Mouse (Mus musculus) liver, embryonic 16.5 days (tissue): Measurements from ENCODE around the gene U2af1. TPM values are rescaled to one million over a fixed set of nuclear protein-coding genes. Genes with fewer than 3 reads are reported as not detected.

Source experiments
- ATAC-seq: fragments of 200-750 bp; cut with Nextera tagmentation; 2 replicates; pipeline ENCODE4 v1.8.0; 2017; ENCODE audit warnings: low read depth, mild to moderate bottlenecking, moderate number of reproducible peaks, moderate library complexity
- H3K27ac ChIP-seq: fragments of 300-500 bp; sonication (generic); 2 replicates; pipeline ENCODE4 v1.5.1; 2014; ENCODE audit warnings: mild to moderate bottlenecking, low read length
- H3K27me3 ChIP-seq: fragments of 300-500 bp; sonication (generic); 2 replicates; pipeline ENCODE4 v1.6.1; 2014; ENCODE audit warnings: low read depth, low read length, mixed read lengths; ENCODE audit not compliant: control insufficient read depth, insufficient read depth
- H3K36me3 ChIP-seq: fragments of 300-500 bp; sonication (generic); 2 replicates; pipeline ENCODE4 v1.6.1; 2014; ENCODE audit warnings: mild to moderate bottlenecking; ENCODE audit not compliant: control insufficient read depth, insufficient read depth
- H3K4me1 ChIP-seq: fragments of 300-500 bp; sonication (generic); 2 replicates; pipeline ENCODE4 v1.6.1; 2014; ENCODE audit warnings: low read depth, low read length, mixed read lengths; ENCODE audit not compliant: control insufficient read depth
- H3K4me2 ChIP-seq: fragments of 300-500 bp; sonication (generic); 2 replicates; pipeline ENCODE4 v1.6.1; 2014; ENCODE audit warnings: low read depth, low read length, mixed read lengths
- H3K4me3 ChIP-seq: fragments of 300-500 bp; sonication (generic); 2 replicates; pipeline ENCODE4 v1.5.1; 2014; ENCODE audit warnings: low read depth, mild to moderate bottlenecking, low read length
- H3K9ac ChIP-seq: fragments of 300-500 bp; sonication (generic); 2 replicates; pipeline ENCODE4 v1.6.1; 2014; ENCODE audit warnings: low read depth, low read length
- H3K9me3 ChIP-seq: fragments of 300-500 bp; sonication (generic); replicated peaks from 2 replicates; pipeline ENCODE4 v1.6.1; 2016; ENCODE audit warnings: low read length; ENCODE audit not compliant: control insufficient read depth
- WGBS: fragments of 180-500 bp; shearing (Covaris S2); extraction: QIAGEN DNeasy Blood & Tissue Kit; methylation state at CpG from one replicate; pipeline ENCODE4 v1.1.7; 2014; ENCODE audit not compliant: insufficient replicate concordance; 5-methylcytosine and 5-hydroxymethylcytosine counted together
- polyA plus RNA-seq: library from polyadenylated mRNA; unstranded; fragments of >200 nt; fragmentation: Nextera tagmentation; extraction: Ambion mirVana; gene quantifications from 2 replicates; pipeline ENCODE4 v1.2.1, GENCODE M21; 2015

Gene U2af1
- polyA plus RNA-seq, 1 experiment from 2014 or later, result 126 TPM

DNA sequence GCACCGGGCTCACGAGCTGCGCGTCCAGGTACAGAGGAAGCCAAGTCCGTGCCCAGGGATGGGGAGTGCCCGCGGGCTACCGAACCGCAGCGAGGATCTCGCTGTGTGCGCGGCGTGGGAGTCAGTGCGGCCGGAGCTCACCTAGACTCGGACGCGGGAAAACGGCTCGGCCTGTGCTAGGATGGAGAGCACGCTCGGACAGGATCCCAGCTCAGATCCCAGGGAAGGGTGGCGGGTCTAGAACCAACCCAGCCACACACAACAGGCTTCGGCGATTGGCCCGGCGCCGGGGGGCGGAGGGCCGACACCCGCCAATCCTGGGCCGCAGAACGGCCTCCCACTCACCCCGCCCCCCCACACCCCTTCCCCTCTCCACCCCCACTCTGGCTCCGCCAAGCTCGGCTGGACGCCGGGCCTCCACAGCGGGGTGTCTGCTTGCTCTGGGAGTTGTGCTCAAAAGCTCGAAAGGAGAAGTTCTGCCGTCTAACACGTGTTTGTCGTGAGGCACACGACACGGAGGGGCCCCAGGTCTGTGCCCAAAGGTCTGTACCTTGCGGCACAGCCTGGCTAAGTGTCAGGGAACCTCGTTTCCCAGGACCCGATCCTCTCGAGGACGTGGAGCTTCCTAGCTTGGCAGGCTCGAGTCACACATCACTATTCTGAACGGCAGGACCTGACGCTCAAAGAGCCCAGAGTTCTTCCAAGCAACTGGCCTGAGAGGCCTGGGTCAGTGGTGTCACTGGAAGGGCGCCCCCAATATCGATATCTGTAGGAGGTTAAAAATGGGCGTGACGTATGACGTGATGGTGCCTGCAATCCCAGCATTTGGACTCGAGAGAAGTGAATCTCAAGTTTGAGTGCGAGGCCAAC is 21.5 kb downstream of the U2af1 start, which contains the start of gene Cbs:
Cbs (minus strand) TSS at position 297 of the 870 bp plus-strand sequence.
- Histone ChIP-seq H3K27ac (peak within 1 kb of the TSS; percentile 91), H3K9ac (peak within 1 kb of the TSS; percentile 57), H3K36me3 (no peaks in the 10 kb centered on the region), H3K9me3 (no peaks in the 10 kb centered on the region), H3K27me3 (peaks cover 25% of the 10 kb centered on the region), H3K4me3 (peak within 1 kb of the TSS; percentile 60), H3K4me2 (peak within 1 kb of the TSS; percentile 62), H3K4me1 (peaks cover 6% of the 10 kb centered on the region)
- ATAC-seq, result peak; percentile 88
- 1% methylated on average over 60 of the region's 61 CpGs for WGBS

DNA sequence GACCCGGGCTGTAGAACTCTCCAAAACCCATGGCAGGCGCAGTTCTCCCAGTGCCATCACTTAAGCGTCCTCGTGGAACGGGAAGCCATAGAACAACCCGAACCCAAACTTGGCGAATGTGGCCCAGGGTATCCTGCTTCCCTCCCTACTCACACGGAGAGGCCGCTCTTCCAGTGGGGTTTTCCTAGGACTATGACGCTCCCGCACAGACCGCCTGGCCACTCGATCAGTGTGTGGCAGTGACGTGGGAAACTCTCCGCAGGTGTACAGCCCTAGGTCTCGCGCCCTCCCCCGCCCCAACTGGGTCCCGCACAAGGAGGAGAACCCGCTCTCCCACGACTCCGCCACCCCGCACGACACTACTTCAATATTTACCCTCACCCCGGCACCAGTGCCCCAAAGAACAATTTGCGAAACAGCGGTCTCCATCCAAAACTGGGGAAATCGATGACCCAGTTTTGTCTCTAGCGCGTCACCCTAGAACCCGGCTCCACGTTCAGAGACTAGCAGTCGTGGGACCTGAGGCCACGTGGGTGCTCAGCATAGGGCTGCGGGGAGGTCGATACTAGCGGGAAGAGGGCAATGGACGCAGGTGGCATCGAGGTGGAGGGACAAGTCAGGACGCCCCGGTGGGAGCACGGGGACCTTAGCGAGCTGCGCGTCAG is 22.3 kb downstream of the U2af1 start:
- peak overlapping the region; percentile 60 for H3K4me3 ChIP-seq
- H3K4me2 ChIP-seq, result peak overlapping the region; percentile 62
- 7% methylated on average over 45 of the region's 45 CpGs for whole genome bisulfite sequencing
- peaks cover 25% of the 10 kb centered on the region for H3K27me3 ChIP-seq
- H3K4me1 ChIP-seq, result peaks cover 6% of the 10 kb centered on the region
- peak; percentile 67 for ATAC-seq
- no peaks in the 10 kb centered on the region for H3K36me3 ChIP-seq
- H3K9me3 ChIP-seq, result no peaks in the 10 kb centered on the region
- peak overlapping the region; percentile 57 for H3K9ac ChIP-seq
- H3K27ac ChIP-seq, result peak overlapping the region; percentile 82

DNA sequence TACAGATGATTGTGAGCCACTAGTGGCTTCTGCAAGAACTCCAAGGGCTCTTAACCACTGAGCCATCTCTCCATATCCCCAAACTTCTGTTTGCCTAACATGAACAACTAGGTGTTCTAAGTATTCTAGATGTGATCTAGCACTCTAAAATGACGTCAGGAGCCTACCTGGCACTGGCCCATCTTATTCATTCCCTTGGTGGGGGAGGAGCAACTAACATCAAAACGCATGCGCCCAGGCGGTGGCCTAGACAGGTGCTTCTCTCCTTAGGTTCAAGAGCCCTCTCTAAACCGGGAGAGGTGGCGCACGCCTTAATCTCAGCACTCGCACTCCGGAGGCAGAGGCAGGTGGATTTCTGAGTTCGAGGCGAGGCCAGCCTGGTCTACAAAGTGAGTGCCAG is 22.9 kb downstream of the U2af1 start:
- WGBS, result 62% methylated on average over 11 of the region's 11 CpGs
- H3K4me2 ChIP-seq, result peak overlapping the region; percentile 62; the same call in 1 of the 2 replicates
- H3K9ac ChIP-seq, result no peak overlapping the region
- H3K27me3 ChIP-seq, result peaks cover 25% of the 10 kb centered on the region
- H3K4me3 ChIP-seq, result peak overlapping the region; percentile 60
- no peaks in the 10 kb centered on the region for H3K36me3 ChIP-seq
- peaks cover 8% of the 10 kb centered on the region for H3K4me1 ChIP-seq
- no peaks in the 10 kb centered on the region for H3K9me3 ChIP-seq
- H3K27ac ChIP-seq, result peak overlapping the region; percentile 43; the same call in 1 of the 2 replicates
- ATAC-seq, result no peak

DNA sequence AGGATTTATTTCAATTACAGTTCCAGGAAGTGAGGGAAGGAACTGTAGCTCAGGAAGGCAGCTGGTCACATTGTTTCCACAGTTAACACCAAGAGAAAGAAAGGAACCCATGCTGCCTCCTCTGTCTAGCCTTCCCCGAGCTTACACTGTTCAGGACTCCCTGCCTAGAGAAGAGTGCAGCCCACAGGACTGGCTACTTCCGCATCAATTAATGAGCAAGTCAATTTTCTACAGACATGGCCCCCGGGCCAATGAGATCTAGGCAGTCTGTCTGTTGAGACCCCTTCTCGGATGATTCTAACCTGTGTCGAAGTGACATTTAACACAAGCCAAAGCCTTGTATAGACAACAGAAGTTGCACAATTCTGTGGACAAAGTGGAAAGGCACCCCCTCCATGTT is 23.8 kb downstream of the U2af1 start:
- Histone ChIP-seq H3K27me3 (peaks cover 25% of the 10 kb centered on the region), H3K4me1 (peaks cover 8% of the 10 kb centered on the region), H3K4me3 (no peak overlapping the region), H3K36me3 (no peaks in the 10 kb centered on the region), H3K27ac (no peak overlapping the region), H3K4me2 (peak overlapping the region; percentile 62), H3K9ac (no peak overlapping the region), H3K9me3 (no peaks in the 10 kb centered on the region)
- WGBS, result 44% methylated on average over 5 of the region's 5 CpGs
- ATAC-seq, result no peak

DNA sequence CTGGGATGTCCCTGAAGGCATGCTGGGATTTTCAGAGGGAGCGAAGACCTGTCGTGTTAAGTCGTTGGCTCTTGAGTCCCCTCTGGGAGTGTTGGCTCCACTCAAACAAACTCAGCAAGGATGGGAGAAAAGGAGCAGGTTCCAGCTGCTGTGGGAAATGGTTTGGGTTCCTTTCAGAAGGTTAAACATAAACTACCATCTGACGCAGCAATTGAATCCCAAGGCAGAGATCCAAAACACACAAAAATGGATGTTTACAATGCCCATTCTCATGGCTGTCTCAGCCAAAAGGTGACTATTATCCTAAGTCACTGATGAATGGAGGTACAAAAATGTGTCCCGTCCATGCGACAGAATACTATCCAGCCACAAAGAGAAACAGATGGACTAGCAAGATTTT is 25.7 kb downstream of the U2af1 start:
- H3K9ac ChIP-seq, result no peak overlapping the region

DNA sequence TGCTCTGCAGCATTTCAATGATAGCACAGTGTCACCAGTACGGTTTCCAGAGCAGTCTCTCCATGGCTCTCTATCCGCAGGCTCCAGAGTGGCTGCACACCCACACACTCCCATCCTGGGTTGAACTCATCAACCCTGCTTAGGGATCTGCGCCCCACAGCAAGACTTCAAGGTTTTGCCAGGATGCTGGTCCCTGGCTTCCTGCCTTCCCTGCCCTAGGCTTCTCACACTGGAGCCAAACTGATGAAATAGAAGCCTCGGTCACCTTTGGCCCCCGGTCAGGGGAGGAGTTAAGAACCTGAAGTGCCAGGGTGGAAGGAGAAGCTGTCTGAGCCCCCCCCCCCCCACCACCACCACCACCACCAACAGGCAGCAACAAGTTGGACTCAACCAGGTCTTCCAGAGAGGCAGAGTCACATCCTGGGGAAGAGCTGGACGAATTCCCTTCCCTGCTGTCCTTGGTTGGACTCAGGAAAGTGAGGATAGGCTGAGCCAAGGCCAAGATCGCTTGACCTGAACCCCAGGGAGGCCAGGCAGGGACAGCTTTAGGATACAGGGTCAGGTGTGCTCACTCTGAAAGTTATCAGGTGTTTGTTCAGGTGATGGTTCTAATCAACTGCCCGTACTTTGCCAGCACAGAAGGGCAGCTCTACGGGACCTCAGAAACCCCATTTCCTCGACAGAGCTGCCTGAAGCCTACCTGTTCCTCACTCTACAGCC is 27.5 kb downstream of the U2af1 start:
- Histone ChIP-seq H3K27me3 (peaks cover 9% of the 10 kb centered on the region), H3K4me3 (no peak overlapping the region), H3K9me3 (no peaks in the 10 kb centered on the region), H3K27ac (no peak overlapping the region), H3K36me3 (no peaks in the 10 kb centered on the region), H3K9ac (no peak overlapping the region), H3K4me2 (no peak overlapping the region), H3K4me1 (0 out of 2 replicates have a peak, but pooled peaks cover 2% of the 10 kb centered on the region)
- 59% methylated on average over 10 of the region's 10 CpGs for WGBS
- ATAC-seq, result no peak

More for the DNA sequence above, 25.7 kb downstream of the U2af1 start:
- Histone ChIP-seq H3K27me3 (peaks cover 25% of the 10 kb centered on the region), H3K4me2 (no peak overlapping the region), H3K36me3 (no peaks in the 10 kb centered on the region), H3K4me3 (peak overlapping the region; percentile 0; the same call in 1 of the 2 replicates), H3K9me3 (no peaks in the 10 kb centered on the region), H3K4me1 (peaks cover 8% of the 10 kb centered on the region), H3K27ac (no peak overlapping the region; the same call in 1 of the 2 replicates)
- ATAC-seq, result no peak
- 66% methylated on average over 6 of the region's 6 CpGs for WGBS

DNA sequence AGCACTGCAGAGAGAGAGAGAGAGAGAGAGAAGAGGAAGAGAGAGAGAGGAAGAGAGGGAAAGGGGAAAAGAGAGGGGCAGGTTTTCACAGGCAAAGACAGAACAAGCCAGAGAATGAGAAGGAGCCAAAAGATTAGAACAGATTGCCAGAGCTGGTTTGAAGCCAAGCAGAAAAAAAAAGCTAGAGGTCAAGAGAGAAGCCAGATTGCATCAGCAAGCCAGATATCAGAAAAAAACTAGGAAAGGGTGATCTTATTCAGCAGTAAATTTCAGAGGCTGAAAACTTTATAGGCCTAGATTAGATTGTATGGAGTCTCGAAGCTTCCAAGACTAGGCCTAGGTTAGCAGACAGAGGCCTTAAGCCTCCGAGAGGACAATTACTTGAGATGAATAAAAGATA is 30.7 kb downstream of the U2af1 start:
- Histone ChIP-seq H3K4me2 (no peak overlapping the region), H3K4me1 (0 out of 2 replicates have a peak, but pooled peaks cover 2% of the 10 kb centered on the region), H3K36me3 (no peaks in the 10 kb centered on the region), H3K27ac (no peak overlapping the region), H3K4me3 (no peak overlapping the region), H3K27me3 (no peaks in the 10 kb centered on the region), H3K9me3 (no peaks in the 10 kb centered on the region), H3K9ac (no peak overlapping the region)
- ATAC-seq, result no peak
- WGBS, result 70% methylated on average over 2 of the region's 2 CpGs

DNA sequence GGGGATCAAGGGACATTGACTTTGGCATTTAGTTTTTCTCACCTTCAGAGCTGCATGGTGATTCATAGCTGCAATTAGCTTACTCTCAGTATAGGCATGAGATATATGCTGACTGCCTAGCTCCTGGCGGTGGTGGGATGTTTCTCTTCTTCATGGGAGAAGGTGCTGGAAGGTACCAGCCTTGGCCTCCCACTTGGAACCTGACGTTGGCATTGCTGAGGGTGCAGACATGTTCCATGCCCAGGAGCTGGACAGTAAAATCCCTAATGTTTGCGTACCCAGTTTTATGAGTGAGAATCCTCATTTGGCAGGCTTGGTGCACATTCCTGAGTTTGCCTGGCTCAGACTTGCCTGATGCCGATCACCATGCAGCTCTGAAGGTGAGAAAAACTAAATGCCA is 35.6 kb downstream of the U2af1 start:
- H3K4me1 ChIP-seq, result no peaks in the 10 kb centered on the region
- 70% methylated on average over 4 of the region's 4 CpGs for WGBS
- no peak overlapping the region for H3K9ac ChIP-seq
- no peak overlapping the region for H3K4me2 ChIP-seq
- no peaks in the 10 kb centered on the region for H3K36me3 ChIP-seq
- ATAC-seq, result no peak
- no peaks in the 10 kb centered on the region for H3K27me3 ChIP-seq
- H3K9me3 ChIP-seq, result no peaks in the 10 kb centered on the region
- no peak overlapping the region for H3K4me3 ChIP-seq
- no peak overlapping the region for H3K27ac ChIP-seq
